Mouse (Mus musculus) kidney, postnatal 10 days (tissue): Measurements from ENCODE around the gene Hoxa10.

Source experiments
- DNase-seq: peaks from one replicate; pipeline ENCODE4 v3.0.0; 2021; ENCODE audit warnings: mixed read lengths

Gene Hoxa10

DNA sequence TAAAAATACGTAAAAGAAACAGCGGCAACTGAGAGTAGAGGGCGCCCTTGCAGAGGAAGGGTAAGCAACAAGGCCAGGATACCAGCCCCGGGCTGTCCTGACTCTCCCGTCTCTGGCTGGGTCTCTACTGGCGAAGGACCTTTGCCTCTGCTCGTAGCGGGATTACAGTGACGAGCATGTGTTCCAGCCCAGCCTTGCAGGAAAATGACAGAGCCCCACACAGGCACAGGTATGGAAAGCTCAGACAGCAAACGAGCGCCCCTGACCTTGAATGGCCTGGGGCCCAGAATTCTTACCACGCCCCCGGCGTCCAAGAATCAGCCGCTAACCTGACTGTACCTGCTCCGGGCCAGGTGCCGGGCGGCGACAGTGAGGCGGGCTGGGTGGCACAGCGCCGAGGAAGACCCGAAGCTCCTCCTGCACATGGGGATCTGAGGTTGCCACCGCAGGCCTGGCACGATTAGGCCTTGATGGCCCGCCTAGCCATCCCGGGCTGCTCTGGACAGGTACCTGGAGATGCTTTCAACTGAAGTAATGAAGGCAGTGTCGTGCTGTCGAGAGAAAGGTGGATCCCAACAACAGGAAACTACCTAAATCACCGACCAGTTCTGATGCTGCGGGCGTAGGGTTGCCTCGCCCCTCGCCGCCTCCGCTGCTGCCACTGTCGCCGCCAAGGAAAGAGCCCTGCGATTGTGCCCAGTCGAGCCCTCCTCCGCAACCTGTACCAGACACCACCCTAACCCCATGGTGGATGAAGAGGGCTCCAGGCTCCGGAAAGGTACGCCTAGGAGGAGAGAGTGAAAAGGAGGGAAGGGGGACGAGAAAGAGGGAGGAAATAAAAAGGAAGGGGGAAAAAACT, 10.9 kb downstream of the Hoxa10 start:
- DNase-seq = peak; percentile 79

DNA sequence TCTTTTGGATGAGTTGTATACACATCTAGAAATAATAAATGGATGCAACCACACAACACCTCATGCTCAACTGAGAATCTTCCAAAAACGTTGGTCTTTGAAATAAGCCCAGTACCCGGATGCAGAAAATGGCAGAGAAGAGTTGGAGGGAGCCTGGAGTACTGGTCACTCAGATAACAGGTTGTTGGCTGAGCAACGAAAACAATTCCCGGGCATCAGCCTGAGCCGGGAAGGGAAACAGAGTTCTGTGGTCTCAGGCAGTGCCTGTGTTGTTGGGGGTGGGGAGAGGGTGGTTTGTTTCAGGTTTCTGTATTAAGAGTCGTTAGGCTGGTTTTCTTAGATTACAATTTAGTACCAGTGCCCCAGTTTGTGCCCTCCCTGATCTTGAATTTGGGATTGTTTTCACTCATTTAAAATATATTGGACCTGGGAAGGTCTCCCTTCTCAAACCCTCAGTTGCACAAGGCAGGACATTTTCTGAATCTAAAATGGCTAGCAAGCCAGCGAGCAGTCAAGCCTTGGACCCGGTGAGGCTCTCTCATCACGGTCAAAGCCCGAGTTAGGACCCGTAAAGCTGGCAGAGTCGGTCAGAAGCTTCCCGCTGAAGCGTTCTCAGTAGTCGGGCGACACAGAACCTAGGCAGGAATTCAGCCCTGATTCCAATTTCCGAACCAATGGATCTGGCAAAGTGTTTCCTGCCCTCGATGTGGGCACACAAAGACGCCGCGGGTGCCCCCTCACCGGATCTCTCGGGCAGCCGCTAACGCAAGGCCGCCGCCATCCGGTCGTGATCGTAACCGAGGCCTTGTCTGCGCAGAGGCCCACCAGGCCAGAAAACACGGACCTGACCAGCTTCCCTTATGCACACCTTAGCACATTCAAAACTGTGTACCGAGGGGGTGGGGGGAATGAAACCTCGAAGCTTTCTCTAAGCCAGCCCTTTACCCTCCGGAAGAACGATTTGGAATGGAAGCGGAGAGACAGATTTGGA, 11.9 kb downstream of the Hoxa10 start:
- DNase-seq = peak; percentile 79

DNA sequence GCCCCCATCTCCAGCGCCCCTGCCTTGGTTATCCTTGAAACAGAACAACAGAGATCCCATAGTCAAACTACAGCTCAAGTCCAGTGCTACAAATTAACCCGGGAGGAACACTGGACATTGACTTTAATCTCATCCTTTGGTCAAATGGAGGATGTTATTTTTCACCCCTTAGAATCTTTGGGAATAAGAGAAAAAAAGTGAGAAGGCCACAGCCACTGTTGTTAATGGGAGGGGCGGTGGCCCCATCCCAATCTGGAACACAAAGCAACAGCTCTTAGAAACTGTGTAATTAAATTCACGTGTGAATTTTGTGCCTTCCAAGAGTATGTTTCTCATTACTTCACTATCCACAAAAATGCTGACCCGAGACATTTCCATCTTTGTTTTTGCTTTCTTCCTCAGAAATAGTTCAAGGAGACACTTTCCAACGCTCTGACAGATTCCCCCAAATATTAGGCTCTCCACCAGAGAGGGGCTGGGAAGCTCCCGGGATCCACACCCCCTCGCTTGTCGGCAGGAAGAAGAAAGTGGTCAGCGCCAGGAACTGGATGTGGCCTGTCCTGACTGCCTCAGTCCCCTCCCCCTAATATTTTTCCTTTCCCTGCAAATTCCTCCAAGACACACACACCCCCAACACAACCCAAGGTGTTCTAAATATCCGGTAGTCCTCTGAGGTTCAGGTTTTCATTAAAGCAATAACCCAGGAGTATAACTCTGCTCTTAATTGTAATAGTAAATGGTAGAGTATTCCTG, 13.0 kb downstream of the Hoxa10 start:
- DNase-seq = peak; percentile 74

DNA sequence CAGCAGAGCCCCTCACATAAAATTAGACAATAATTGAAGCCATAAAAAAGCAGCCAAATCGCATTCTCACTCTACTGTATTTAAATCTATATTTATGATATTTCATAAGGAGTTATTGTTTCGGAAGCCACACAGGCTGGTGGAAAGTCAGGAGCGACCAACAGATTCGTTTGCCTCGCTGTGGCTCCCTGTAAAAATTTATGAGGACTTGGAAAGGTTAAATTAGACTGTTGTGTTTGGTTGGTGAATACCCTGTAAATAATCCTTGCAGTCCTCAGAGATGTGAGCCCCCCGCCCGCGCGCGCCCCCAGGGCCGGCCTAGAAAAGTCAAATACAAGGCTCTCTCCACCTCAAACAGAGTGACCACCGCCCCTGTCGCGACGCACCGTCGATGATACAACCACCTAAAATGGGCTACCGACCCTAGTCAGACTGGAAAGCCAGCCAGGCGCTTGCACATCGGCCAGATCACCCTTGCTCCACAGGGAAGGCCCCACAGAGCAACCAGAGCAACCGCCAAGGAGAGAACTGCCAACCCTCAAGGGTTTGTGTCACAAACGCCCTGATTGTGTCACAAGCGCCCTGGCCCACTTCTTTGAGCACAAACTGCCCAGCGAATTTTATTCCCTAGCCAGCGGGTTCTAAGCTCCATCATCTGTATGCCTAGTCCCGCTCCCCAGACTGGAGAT, 13.9 kb downstream of the Hoxa10 start:
- DNase-seq = peak; percentile 76

DNA sequence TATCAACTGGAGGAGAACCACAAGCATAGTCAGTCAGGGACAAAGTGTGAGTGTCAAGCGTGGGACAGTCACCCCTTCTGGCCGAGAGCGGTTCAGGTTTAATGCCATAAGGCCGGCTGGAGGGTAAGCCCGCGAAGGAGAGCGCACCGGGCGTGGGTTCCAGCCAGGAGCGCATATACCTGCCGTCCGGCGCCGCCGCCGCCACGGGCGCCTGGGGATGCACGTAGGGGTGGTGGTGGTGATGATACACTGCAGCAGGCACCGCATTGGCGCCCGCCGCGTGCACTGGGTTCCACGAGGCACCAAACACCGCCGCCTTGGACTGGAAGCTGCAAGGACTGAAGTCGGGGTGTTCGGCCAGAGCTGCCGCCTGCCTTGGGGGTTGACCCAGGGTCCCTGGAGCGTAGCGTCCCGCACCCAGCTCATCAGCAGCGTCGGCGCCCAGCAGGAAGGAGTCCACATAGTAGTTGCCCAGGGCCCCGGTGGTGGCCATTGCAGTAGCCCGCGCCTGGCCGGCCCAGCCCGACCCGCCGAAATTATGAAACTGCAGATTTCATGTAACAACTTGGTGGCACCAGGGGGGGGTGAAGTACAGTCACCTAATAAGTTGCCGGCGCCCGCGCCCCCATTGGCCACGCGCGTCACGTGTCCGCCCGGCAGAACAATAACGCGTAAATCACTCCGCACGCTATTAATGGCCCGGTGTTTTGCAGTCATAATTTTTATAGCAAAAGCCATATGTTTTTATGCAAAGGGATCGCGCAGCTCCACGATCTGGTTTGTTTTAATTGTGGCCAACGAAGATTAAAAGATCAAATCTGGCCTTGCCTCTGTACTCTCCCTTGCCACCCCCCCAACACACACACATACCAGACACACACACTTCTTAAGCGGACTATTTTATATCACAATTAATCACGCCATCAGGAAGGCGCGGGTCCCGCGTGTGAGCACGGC, 14.8 kb downstream of the Hoxa10 start:
- peak; percentile 96 for DNase-seq

DNA sequence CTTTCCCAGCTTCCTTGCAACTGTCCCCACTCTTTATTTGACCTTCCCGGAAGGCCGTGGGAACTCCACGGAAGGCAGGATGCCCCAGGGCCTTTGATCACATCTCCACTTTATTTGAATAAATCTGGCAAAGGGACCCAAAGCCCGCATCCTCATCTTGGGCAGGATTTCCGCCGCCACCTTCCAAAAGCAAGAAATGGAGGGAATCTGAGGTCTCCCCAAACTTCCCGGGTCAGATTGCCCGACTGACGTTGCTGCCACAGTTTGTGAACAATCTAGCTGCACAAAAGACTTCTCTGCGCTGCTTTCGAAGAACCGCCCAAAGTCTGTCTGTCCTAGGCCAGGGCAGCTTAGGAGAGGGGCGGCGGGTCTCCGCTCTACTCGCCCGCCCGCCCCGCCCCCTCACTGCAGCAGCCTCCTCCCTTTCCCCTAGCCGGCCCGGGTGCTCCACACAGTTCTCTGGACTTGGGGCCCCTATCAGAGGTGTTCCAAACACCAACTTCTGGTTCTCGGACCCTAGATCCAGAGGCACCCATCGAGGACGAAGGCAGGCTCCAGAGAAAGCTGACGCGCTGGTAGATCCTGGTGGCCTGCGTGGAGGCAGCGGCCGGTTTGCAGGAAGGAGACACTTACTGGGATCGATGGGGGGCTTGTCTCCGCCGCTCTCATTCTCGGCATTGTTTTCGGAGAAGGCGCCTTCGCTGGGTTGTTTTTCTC, 15.6 kb downstream of the Hoxa10 start:
- peak; percentile 67 for DNase-seq

DNA sequence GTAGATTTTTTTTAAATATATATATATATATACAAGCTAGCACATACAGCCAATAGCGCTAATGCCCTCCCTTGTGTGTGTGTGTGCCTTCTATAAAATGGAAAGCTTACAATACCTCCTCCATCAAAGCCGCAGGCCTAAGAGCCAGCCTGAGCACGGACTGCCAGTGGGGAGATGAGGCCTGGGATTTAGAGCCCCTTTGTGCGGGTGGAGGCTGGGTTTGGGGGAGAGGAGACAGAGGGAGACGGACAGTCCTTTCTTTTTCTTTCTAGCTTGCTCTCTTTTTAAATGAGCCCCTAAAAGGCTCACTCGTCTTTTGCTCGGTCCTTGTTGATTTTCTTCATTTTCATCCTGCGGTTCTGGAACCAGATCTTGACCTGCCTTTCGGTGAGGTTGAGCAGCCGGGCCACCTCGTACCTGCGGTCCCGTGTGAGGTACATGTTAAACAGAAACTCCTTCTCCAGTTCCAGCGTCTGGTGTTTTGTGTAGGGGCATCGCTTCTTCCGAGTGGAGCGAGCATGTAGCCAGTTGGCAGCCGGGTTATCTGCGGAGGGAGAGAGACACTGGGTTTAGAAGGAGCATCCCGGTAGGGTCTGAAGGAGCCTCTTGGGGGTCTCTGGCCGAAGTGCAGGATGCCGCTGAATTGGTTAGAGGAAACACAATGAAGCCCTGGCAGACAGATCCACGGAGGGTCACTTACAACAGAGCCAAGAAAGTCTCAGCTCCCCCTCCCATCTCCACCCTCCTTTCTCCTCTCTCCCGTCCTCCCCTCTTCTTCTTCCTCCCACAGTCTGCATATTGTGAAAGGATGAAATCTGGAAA, 16.5 kb downstream of the Hoxa10 start:
- peak; percentile 52 for DNase-seq

DNA sequence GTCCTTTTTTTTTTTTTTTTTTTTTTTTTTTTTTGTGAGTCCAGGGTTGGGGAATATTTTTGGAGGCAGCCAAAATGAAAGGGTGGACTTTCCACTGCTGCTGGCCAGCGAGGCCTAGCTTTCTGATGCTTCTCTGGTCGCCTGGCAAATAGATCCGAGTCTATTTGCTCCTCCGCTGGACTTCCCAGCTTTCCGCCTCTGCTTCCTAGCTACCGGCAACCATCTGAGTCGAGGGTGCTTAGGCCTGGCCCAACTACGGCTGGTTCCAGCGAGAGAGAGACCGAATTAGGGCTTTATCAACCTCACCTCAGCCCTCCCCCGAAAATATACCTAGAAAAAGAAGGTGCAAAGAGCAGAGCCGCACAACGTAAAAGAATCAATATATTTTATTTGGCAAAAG, 17.9 kb downstream of the Hoxa10 start:
- peak; percentile 61 for DNase-seq

DNA sequence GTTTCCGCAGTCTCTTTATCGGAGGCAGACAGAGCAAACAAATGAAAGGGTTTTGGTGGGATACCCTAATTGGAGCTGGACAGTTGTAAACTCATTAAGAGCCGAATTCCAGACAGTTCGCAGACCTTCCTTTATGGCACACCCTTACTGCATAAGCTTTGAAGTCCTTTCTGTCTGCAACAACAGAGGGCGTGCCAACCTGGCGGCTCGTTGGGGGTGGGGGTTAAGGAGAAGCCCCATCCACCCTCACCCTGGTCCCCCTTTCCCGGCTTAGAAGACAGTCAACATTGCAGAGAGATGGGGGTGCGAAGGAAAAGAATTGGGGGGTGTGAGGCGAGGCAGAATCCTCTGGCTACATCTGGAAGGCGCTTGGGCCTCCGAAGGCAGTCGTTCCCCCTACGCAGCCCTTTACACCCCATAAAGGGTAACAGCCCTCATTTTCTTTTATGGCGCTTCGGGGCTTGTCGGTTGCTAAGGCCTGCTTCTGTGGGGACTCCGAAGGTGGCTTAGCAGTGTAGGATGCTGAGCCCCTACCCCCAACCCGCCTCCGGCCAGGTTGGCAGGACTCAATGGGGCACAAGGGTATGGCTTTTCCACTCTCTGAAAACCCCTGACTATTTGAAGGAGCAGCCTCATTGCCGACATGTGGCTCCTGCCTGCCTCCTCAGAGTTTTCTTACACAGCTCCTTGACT, 18.5 kb downstream of the Hoxa10 start:
- peak; percentile 79 for DNase-seq

DNA sequence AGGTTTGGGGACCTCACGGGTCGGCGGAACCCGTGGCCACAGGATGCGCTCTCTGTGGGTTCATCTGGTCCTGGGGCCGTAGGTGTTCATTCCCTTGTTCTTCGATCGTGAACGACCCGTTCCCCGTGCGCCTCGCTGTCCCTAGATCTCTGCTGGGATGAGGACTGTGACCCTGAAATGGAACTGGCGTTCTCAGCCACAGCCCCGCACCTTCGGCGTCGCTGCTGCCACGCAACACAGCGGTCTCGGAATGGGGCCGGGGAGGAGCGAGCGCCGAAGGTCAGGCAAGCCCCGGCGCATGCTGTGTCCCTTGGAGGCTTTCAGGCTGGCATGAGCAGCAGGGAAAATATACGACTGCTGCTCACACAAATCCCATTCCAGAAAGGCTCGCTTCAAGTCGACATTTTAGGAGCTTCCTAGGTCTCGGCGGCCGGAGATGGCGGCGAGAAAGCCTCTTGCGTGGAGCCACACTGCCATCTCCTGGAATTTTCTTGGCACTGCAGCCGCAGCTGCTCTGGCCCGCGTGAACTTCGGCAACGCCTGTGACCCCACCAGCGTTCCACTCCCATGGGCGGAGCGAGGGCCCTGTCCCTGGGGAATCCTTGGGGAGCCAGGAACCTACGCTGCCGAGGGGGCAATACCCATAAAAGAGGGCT, 19.2 kb downstream of the Hoxa10 start, which contains the start of gene Hoxa7:
Gene Hoxa7 (minus strand): TSS at position 518 of the 656 bp plus-strand sequence.
- peak; percentile 97 for DNase-seq

DNA sequence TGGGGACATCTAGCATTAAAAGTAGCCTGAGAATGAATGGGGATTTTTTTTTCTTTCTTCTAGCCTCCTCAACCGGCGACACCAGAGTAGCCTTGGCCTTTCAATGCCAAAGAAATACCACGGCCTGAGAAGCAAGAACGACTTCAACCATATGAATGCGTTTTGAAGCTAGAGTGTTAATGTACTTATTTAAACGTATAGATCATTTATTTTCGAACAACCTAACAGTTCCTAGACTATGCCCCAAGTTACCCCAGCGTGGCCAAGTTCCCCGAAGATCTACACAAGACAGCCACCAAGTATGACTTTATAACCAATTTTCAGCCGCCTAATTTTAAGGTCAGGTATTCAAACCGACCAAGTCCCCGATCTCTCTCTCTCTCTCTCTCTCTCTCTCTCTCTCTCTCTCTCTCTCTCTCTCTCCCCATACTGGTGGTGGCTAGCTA, 19.8 kb downstream of the Hoxa10 start:
- DNase-seq = no peak

DNA sequence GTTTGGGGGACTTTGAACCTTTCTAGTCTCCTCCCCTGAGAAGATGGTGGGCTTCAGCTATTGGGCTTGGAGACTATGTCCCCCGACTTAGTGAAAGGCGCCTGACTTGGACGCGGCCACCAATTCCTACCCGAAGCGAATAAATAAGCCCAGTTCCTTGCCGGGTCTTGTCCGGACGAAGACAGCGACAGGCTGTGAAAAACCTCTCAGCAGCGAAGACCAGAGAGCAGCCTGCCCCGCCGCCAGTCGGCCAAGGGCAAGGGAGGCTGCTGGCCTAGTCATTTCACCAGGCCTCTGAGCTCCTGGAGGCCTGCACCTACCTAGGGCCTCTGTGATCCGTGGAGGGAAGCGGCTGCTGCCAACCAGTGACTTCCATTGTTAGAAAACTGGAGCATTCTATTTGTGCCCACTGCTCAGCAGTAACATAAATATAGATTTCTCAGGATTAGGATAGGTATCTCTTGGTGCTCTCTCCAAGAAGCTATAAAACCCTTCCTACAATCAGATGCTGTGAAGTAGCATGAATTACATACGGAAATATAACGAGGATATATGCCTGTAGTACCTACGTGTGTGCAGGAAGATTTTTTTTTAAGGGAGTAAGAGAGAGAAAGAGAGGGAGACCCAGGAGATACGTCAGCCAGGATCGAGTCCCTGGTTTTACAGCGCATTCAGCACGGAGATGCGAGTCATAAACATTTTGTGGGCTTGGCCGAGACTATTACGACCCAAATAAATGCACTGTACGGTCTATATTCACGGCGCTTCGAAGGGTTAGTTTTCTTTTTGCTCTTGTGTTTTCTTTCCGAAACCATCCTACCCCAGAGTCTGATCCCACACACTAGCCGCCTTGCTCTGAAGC, 20.4 kb downstream of the Hoxa10 start:
- DNase-seq = peak; percentile 76

DNA sequence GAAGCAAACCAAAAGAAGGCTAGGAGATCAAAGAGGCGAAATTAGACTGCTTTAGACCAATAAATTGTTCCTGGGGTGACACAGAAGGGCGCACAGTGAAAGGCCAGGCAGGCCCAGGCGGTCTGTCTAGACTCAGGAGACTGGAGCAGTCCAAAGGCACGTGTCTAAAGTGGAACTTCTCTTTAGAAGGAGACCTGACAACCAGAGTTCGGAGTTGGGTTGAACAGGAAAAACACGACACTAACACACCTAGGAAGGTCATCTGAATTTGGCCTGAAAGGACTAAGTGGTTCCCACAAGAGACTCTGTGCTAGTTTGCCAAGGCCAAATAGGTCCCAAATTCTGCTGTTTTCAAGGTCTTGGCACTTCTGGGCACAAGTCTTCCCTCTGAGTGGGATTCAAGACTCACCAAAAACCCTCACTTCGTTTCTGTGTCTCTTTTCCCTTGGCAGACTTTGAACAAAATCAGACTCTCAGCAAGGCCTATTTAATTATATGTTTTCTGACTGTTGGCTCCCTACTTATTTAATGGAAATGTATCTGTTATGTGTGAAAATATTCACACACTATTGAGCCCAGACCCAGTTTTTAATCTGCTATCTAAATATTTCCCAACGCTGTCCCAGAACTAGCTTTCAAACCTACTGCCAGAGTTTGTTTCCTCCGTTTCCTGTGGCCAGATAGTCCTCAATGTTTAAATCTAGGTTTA, 21.3 kb downstream of the Hoxa10 start:
- peak; percentile 40 for DNase-seq

DNA sequence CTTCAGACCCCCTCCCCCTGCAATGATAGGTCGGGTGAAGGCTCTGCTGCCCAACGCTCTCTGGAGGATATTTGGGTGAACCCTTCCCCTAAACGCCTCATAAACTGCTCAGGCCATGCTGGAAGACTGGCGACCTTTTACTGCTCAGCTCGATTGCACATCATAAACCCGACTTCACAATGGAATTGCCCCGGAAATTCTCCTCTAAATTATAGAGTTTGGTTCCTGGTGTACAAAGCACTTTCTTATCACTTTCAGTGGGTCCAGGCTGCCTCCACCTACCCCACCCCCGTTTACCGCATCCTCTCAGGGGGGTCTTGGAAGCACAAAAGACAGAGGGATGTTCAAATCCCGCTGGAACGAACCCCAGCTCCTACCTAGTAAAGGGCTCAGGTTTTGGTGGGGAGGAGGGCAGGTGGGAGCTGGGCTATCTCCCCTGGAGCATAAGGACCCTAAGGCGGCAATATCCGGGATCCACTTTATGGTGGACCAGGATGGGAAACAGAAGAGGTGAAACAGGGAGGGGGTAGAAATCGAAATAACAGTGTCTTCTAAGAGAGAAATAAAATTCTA, 21.9 kb downstream of the Hoxa10 start:
- DNase-seq = peak; percentile 34

DNA sequence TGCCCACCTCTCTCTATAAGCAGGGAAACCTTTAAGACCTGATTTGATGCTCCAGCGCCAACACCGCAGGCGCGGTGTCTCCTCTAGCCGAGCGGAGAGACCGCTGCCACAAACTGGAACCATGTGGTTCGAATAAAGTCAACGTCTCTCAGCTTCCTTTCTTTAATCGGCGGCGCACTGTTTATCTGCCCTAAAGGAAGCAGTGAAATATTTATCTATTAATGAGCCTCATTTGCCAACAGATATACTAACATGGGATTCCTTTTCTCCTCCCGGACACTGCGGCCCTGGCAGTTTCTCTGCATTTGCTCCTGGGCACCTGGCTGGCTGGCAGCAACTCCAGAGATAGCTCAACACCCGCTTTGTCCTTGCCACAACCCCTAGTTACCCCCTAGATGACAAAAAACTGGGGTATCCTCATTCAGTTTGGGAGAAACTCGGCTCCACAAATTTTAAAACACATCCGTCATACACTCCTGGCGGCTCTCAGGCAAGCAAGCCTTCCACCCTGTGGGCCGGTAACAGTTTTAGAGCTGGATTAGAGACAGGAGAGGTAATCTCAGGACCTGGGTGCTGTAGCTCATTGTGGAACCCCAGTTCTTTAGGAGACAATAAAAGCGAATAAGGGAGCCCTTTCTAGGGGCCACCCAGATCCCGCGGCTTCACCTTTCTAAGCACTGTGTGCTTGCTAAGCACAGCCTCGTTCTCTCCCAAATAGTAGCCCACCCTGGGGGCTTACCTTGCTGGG, 22.6 kb downstream of the Hoxa10 start:
- DNase-seq = peak; percentile 60
